Mouse (Mus musculus) heart, embryonic 12.5 days (tissue): ENCODE data around the gene Lzts3. TPM values are rescaled to one million over a fixed set of nuclear protein-coding genes. Genes with fewer than 3 reads are reported as not detected.

Source experiments
- ATAC-seq: fragments of 200-750 bp; cut with Nextera tagmentation; 2 replicates; pipeline ENCODE4 v1.8.0; 2017; ENCODE audit warnings: moderate TSS enrichment, moderate library complexity; ENCODE audit not compliant: insufficient number of reproducible peaks, low FRiP score
- H3K27ac ChIP-seq: fragments of 300-500 bp; sonication (generic); 2 replicates; pipeline ENCODE4 v1.5.1; 2016; ENCODE audit warnings: mild to moderate bottlenecking, moderate library complexity; ENCODE audit not compliant: poor library complexity, severe bottlenecking
- H3K27me3 ChIP-seq: fragments of 300-500 bp; sonication (generic); replicated peaks from 2 replicates; pipeline ENCODE4 v1.6.1; 2016; ENCODE audit warnings: mild to moderate bottlenecking, moderate library complexity
- H3K36me3 ChIP-seq: fragments of 300-500 bp; sonication (generic); 2 replicates; pipeline ENCODE4 v1.6.1; 2016; ENCODE audit warnings: mild to moderate bottlenecking, moderate library complexity
- H3K4me1 ChIP-seq: fragments of 300-500 bp; sonication (generic); replicated peaks from 2 replicates; pipeline ENCODE4 v1.6.1; 2016; ENCODE audit warnings: mild to moderate bottlenecking
- H3K4me2 ChIP-seq: fragments of 300-500 bp; sonication (generic); 2 replicates; pipeline ENCODE4 v1.6.1; 2016; ENCODE audit warnings: mild to moderate bottlenecking, moderate library complexity
- H3K4me3 ChIP-seq: fragments of 300-500 bp; sonication (generic); 2 replicates; pipeline ENCODE4 v1.5.1; 2016; ENCODE audit warnings: mild to moderate bottlenecking
- H3K9ac ChIP-seq: fragments of 300-500 bp; sonication (generic); 2 replicates; pipeline ENCODE4 v1.6.1; 2016; ENCODE audit warnings: mild to moderate bottlenecking, moderate library complexity
- H3K9me3 ChIP-seq: fragments of 300-500 bp; sonication (generic); replicated peaks from 2 replicates; pipeline ENCODE4 v1.6.1; 2016; ENCODE audit warnings: mild to moderate bottlenecking, moderate library complexity
- WGBS: fragments of 180-500 bp; shearing (Covaris S2); methylation state at CpG from one replicate; pipeline ENCODE4 v1.1.7; 2016; 5-methylcytosine and 5-hydroxymethylcytosine counted together
- polyA plus RNA-seq: library from polyadenylated mRNA; unstranded; fragments of >200 nt; fragmentation: Nextera tagmentation; extraction: Ambion mirVana; gene quantifications from 2 replicates; pipeline ENCODE4 v1.2.1, GENCODE M21; 2016

Lzts3 gene
- polyA plus RNA-seq, 1 experiment from 2014 or later = 1.8 TPM

- peaks cover 85% of the 10 kb centered on the region for H3K27me3 ChIP-seq
- H3K27ac ChIP-seq = no peak overlapping the region
- no peaks in the 10 kb centered on the region for H3K9me3 ChIP-seq
- H3K9ac ChIP-seq = peak overlapping the region; percentile 59; the same call in 1 of the 2 replicates
- H3K4me2 ChIP-seq = peak overlapping the region; percentile 78
- WGBS = 9% methylated on average over 21 of the region's 21 CpGs
- H3K36me3 ChIP-seq = no peaks in the 10 kb centered on the region
- ATAC-seq = peak; percentile 16; the same call in 1 of the 2 replicates
- peaks cover 21% of the 10 kb centered on the region for H3K4me1 ChIP-seq
- H3K4me3 ChIP-seq = peak overlapping the region; percentile 41
Measured at GRCm38 (mm10) chr2:130635847-130636246, 6.8 kb downstream of the Lzts3 start.

GRCm38 (mm10) chr2:130634739-130635411 lies 7.7 kb downstream of the Lzts3 start:
- H3K27ac ChIP-seq = no peak overlapping the region
- H3K4me1 ChIP-seq = peaks cover 21% of the 10 kb centered on the region
- H3K9me3 ChIP-seq = no peaks in the 10 kb centered on the region
- H3K4me3 ChIP-seq = peak overlapping the region; percentile 41
- H3K27me3 ChIP-seq = peaks cover 75% of the 10 kb centered on the region
- no peak; the same call in 1 of the 2 replicates for ATAC-seq
- no peaks in the 10 kb centered on the region for H3K36me3 ChIP-seq
- WGBS = under 1% methylated on average over 38 of the region's 38 CpGs
- H3K4me2 ChIP-seq = peak overlapping the region; percentile 78
- H3K9ac ChIP-seq = peak overlapping the region; percentile 59

GRCm38 (mm10) chr2:130634006-130634738 lies 8.4 kb downstream of the Lzts3 start:
- H3K36me3 ChIP-seq = no peaks in the 10 kb centered on the region
- H3K9me3 ChIP-seq = no peaks in the 10 kb centered on the region
- WGBS = 14% methylated on average over 14 of the region's 14 CpGs
- H3K4me3 ChIP-seq = peak overlapping the region; percentile 41
- peaks cover 69% of the 10 kb centered on the region for H3K27me3 ChIP-seq
- peaks cover 21% of the 10 kb centered on the region for H3K4me1 ChIP-seq
- no peak overlapping the region for H3K27ac ChIP-seq
- H3K4me2 ChIP-seq = peak overlapping the region; percentile 78
- H3K9ac ChIP-seq = peak overlapping the region; percentile 59; the same call in 1 of the 2 replicates
- no peak for ATAC-seq

DNA sequence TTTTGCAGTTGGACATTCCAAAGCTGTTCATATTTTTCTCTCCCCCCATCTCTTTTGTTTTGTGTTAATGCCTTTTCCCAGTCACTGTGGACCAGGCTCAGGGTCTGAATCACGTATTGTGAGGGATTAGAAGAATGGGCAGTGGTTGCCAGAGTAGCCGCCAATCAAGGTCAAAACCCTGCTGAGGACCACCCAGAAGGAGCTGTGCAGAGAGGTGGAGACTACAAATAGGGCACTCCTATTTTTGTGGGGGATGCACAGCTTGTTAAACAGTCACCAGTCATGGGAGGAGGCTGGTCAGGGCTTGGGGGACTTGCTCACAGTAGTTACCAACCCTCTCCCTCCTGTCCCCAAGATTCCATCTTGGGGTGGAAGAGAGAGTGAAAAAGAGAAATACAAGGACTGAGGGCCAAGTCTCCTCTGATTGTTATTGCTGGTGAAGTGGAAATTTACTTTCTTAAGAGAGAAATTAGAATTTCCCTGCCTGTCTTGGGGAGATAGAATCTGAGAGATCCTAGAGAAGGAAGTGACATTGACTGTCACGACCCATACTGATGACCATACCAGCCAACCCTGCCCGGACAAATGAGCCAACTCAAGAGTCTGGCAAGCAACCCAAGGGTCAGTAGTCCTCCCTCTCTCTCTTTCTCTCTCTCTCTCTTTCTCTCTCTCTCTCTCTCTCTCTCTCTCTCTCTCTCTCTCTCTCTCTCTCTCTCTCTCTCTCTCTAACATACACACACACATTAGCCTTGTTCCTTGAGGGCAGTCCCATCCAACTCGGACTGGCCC lies 9.5 kb downstream of the Lzts3 start:
- WGBS = 60% methylated on average over 5 of the region's 5 CpGs
- Histone ChIP-seq H3K4me3 (no peak overlapping the region), H3K9ac (no peak overlapping the region), H3K27ac (no peak overlapping the region), H3K4me1 (peaks cover 28% of the 10 kb centered on the region), H3K9me3 (no peaks in the 10 kb centered on the region), H3K4me2 (no peak overlapping the region), H3K36me3 (peaks cover 1% of the 10 kb centered on the region; the same call in 1 of the 2 replicates), H3K27me3 (peaks cover 58% of the 10 kb centered on the region)
- no peak for ATAC-seq

GRCm38 (mm10) chr2:130632416-130632815 lies 10.2 kb downstream of the Lzts3 start:
- no peak overlapping the region for H3K4me2 ChIP-seq
- WGBS = 86% methylated on average over 1 of the region's 1 CpGs
- peaks cover 6% of the 10 kb centered on the region for H3K36me3 ChIP-seq
- H3K27me3 ChIP-seq = peaks cover 52% of the 10 kb centered on the region
- ATAC-seq = no peak
- peaks cover 29% of the 10 kb centered on the region for H3K4me1 ChIP-seq
- H3K9me3 ChIP-seq = no peaks in the 10 kb centered on the region
- no peak overlapping the region for H3K4me3 ChIP-seq
- no peak overlapping the region for H3K27ac ChIP-seq
- no peak overlapping the region for H3K9ac ChIP-seq

DNA sequence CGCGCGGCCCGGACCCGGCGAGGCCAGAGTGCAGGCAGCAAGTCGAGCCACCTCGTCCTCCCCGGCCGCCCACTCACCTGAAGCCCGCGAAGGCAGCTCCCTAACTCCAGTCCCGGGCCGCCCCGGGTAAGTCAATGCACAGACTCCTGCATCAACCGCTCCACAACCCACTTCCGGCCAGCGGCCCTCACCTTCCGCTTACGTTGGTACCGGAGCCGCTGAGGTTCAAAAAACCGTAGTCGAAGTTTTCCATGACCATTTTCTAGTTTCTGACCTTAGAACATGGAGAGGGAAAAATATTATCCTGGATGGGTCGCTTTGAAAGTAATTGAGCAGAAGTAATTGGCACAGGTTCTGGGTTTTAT lies 12.8 kb downstream of the Lzts3 start, which contains the start of the genes Fastkd5 and Ubox5:
Fastkd5 (minus strand) TSS at position 189 of the 365 bp plus-strand sequence.
Ubox5 (minus strand) TSS at position 200 of the 365 bp plus-strand sequence.
- Histone ChIP-seq H3K4me1 (peaks cover 16% of the 10 kb centered on the region), H3K9me3 (no peaks in the 10 kb centered on the region), H3K4me3 (peak within 1 kb of the TSS; percentile 99), H3K27ac (peak within 1 kb of the TSS; percentile 80), H3K27me3 (peaks cover 26% of the 10 kb centered on the region), H3K9ac (peak within 1 kb of the TSS; percentile 97), H3K4me2 (peak within 1 kb of the TSS; percentile 95), H3K36me3 (peaks cover 27% of the 10 kb centered on the region)
- peak; percentile 86 for ATAC-seq
- 0% methylated on average over 25 of the region's 25 CpGs for WGBS

GRCm38 (mm10) chr2:130629080-130629838 lies 13.3 kb downstream of the Lzts3 start:
- Histone ChIP-seq H3K9ac (peak overlapping the region; percentile 97), H3K4me1 (peaks cover 11% of the 10 kb centered on the region), H3K27ac (peak overlapping the region; percentile 80), H3K4me2 (peak overlapping the region; percentile 95), H3K4me3 (peak overlapping the region; percentile 99), H3K9me3 (no peaks in the 10 kb centered on the region), H3K36me3 (peaks cover 30% of the 10 kb centered on the region), H3K27me3 (peaks cover 20% of the 10 kb centered on the region)
- ATAC-seq = peak; percentile 66
- 2% methylated on average over 37 of the region's 37 CpGs for whole genome bisulfite sequencing

DNA sequence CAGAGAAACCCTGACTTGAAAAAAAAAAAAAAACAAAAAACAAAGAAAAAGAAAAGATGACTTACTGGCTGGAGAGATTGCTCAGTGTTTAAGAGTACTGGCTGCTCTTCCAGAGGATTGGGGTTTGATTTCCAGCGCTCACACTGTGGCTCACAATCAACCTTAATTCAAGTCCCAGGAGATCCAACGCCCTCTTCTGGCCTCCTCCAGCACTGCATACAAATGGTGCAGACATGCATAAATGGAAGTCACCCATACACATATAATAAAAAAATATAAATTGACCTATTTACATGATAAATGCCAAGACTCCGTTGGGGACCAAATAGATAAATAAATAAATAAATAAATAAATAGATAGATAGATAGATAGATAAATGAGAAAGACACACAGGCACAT lies 14.2 kb downstream of the Lzts3 start:
- H3K36me3 ChIP-seq = peaks cover 36% of the 10 kb centered on the region
- H3K27ac ChIP-seq = no peak overlapping the region
- peaks cover 12% of the 10 kb centered on the region for H3K27me3 ChIP-seq
- peak overlapping the region; percentile 99; the same call in 1 of the 2 replicates for H3K4me3 ChIP-seq
- H3K9ac ChIP-seq = no peak overlapping the region
- H3K9me3 ChIP-seq = no peaks in the 10 kb centered on the region
- ATAC-seq = no peak
- H3K4me2 ChIP-seq = peak overlapping the region; percentile 95
- H3K4me1 ChIP-seq = peaks cover 8% of the 10 kb centered on the region
- 49% methylated on average over 3 of the region's 3 CpGs for WGBS

DNA sequence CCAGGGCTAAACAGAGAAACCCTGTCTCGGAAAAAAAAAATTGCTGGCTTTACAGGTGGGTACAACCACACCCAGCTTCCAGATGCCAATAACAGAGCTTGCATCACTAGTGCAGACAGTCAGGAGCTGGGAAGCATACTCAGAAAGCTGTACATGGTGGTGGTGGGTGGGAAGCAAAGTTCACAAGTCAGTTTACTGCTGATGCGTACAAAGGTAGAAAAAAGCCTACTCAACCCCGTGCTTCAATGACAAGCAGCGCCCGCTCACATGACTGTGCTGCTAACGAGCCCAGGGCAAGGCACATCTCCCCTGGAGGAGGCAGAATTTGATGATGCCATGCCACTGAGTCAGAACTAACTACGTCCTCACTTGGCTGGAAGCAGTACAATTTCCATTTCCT lies 23.6 kb downstream of the Lzts3 start:
- ATAC-seq = no peak
- no peaks in the 10 kb centered on the region for H3K4me1 ChIP-seq
- 85% methylated on average over 7 of the region's 7 CpGs for WGBS
- H3K4me3 ChIP-seq = no peak overlapping the region
- no peaks in the 10 kb centered on the region for H3K27me3 ChIP-seq
- no peaks in the 10 kb centered on the region for H3K9me3 ChIP-seq
- no peak overlapping the region for H3K4me2 ChIP-seq
- no peak overlapping the region for H3K9ac ChIP-seq
- peaks cover 72% of the 10 kb centered on the region for H3K36me3 ChIP-seq
- H3K27ac ChIP-seq = no peak overlapping the region

DNA sequence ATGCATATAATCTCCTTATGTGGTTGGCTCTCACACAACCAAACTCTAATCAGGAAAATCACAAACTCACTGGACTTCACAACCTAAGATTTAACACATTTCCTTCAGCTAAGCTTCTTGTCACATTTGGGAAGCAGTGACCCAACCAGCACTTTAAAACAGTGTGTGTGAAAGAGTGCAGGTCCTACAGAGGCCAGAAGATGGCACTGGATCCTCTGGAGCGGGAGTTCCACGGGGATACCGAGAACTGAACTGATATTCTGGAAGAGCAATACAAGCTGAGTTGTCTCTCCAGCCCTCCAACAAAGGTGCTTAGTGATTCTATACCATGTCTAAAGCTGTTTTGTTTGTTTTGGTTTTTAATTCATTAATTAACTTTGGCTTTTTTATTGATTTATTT lies 29.5 kb downstream of the Lzts3 start:
- Histone ChIP-seq H3K27me3 (no peaks in the 10 kb centered on the region), H3K9ac (no peak overlapping the region), H3K4me1 (no peaks in the 10 kb centered on the region), H3K4me3 (no peak overlapping the region), H3K9me3 (no peaks in the 10 kb centered on the region), H3K36me3 (peaks cover 34% of the 10 kb centered on the region), H3K27ac (no peak overlapping the region), H3K4me2 (no peak overlapping the region)
- WGBS = 60% methylated on average over 3 of the region's 3 CpGs
- ATAC-seq = no peak
